Mouse (Mus musculus) myocyte (in vitro differentiated cells): Measurements from ENCODE around the gene Il1rl2. TPM values are rescaled to one million over a fixed set of nuclear protein-coding genes. Genes with fewer than 3 reads are reported as not detected.

Source experiments
- H3K27me3 ChIP-seq: one replicate; pipeline ENCODE4 v1.6.1; 2011; ENCODE audit not compliant: control insufficient read depth, insufficient read depth, insufficient read length
- H3K36me3 ChIP-seq: one replicate; pipeline ENCODE4 v1.6.1; 2011; ENCODE audit not compliant: control insufficient read depth, insufficient read depth
- H3K4me2 ChIP-seq: one replicate; pipeline ENCODE4 v1.6.1; 2011; ENCODE audit warnings: low read depth, control low read depth
- H3K4me3 ChIP-seq: one replicate; pipeline ENCODE4 v1.5.1; 2011; ENCODE audit warnings: mild to moderate bottlenecking, control low read depth, moderate library complexity
- H3K79me2 ChIP-seq: one replicate; pipeline ENCODE4 v1.6.1; 2011; ENCODE audit not compliant: control insufficient read depth, insufficient read depth
- H3ac ChIP-seq: one replicate; pipeline ENCODE4 v1.6.1; 2011; ENCODE audit not compliant: control insufficient read depth, insufficient read length
- CEBPB ChIP-seq: IDR thresholded peaks from 2 replicates; pipeline ENCODE4 v1.6.1; 2011; ENCODE audit warnings: mild to moderate bottlenecking, moderate library complexity; ENCODE audit not compliant: poor library complexity, insufficient read depth, severe bottlenecking
- E2F4 ChIP-seq: IDR thresholded peaks from one replicate; pipeline ENCODE4 v1.6.1; 2011; ENCODE audit warnings: mild to moderate bottlenecking, control low read depth, moderate library complexity; ENCODE audit not compliant: insufficient read depth
- MAX ChIP-seq: IDR thresholded peaks from one replicate; pipeline ENCODE4 v1.6.1; 2011; ENCODE audit warnings: low read depth, mild to moderate bottlenecking, control low read depth
- MYOD1 ChIP-seq, 3 experiments: IDR thresholded peaks; one replicate each; pipeline ENCODE4 v1.6.1; 2011; ENCODE audit warnings: control low read depth in 2 of 3, low read depth in 2 of 3, mild to moderate bottlenecking in 2 of 3, moderate library complexity in 1 of 3; ENCODE audit not compliant: insufficient read length in 2 of 3, control insufficient read depth in 1 of 3
- MYOG ChIP-seq, 3 experiments: IDR thresholded peaks; one replicate each; pipeline ENCODE4 v1.6.1; 2011; ENCODE audit warnings: control low read depth in 2 of 3, low read depth in 2 of 3, mild to moderate bottlenecking in 2 of 3; ENCODE audit not compliant: insufficient read length in 2 of 3, control insufficient read depth in 1 of 3, insufficient read depth in 1 of 3
- POLR2A ChIP-seq: IDR thresholded peaks from one replicate; pipeline ENCODE4 v1.6.1; 2011; ENCODE audit warnings: low read depth, mild to moderate bottlenecking, control low read depth, moderate library complexity; ENCODE audit not compliant: insufficient read length
- POLR2AphosphoS2 ChIP-seq: IDR thresholded peaks from one replicate; pipeline ENCODE4 v1.6.1; 2011; ENCODE audit warnings: low read depth, control low read depth; ENCODE audit not compliant: insufficient read length
- REST ChIP-seq: IDR thresholded peaks from one replicate; pipeline ENCODE4 v1.6.1; 2011; ENCODE audit warnings: mild to moderate bottlenecking, control low read depth, moderate library complexity; ENCODE audit not compliant: insufficient read depth, insufficient read length
- SRF ChIP-seq: IDR thresholded peaks from one replicate; pipeline ENCODE4 v1.6.1; 2011; ENCODE audit warnings: low read depth; ENCODE audit not compliant: control insufficient read depth, insufficient read length
- TCF12 ChIP-seq: IDR thresholded peaks from one replicate; pipeline ENCODE4 v1.6.1; 2011; ENCODE audit warnings: mild to moderate bottlenecking, control low read depth; ENCODE audit not compliant: poor library complexity, insufficient read depth, severe bottlenecking
- TCF3 ChIP-seq: IDR thresholded peaks from one replicate; pipeline ENCODE4 v1.6.1; 2011; ENCODE audit warnings: low read depth, control low read depth; ENCODE audit not compliant: insufficient read length
- USF1 ChIP-seq: IDR thresholded peaks from one replicate; pipeline ENCODE4 v1.6.1; 2011; ENCODE audit warnings: low read depth, mild to moderate bottlenecking, control low read depth, moderate library complexity
- polyA plus RNA-seq: library from polyadenylated mRNA; unstranded; fragments of >200 nt; fragmentation: generic; extraction: Trizol; gene quantifications from one replicate; pipeline ENCODE4 v1.2.1, GENCODE M21; 2012; ENCODE audit warnings: missing spikeins

Gene Il1rl2
- polyA plus RNA-seq, 1 experiment: not detected

GRCm38 (mm10) chr1:40311123-40311522 lies 13.3 kb upstream of the Il1rl2 start:
- Histone ChIP-seq H3K36me3 (peaks cover 19% of the 10 kb centered on the region), H3K27me3 (no peaks in the 10 kb centered on the region), H3K79me2 (no peaks in the 10 kb centered on the region), H3K4me2 (no peak overlapping the region), H3ac (no peak overlapping the region), H3K4me3 (no peak overlapping the region)
- TF ChIP-seq POLR2AphosphoS2 (no peak), SRF (no peak), E2F4 (no peak), MYOD1 (IDR thresholded peaks at IDR 0.05; ENCODE audit: control insufficient read depth in 1 of 3, insufficient read length in 2 of 3, low read depth in 2 of 3) (no peak), MYOG (IDR thresholded peaks at IDR 0.05; ENCODE audit: control insufficient read depth in 1 of 3, insufficient read depth in 1 of 3, insufficient read length in 2 of 3, low read depth in 2 of 3) (no peak), REST (no peak), CEBPB (no peak), TCF12 (no peak), USF1 (no peak), POLR2A (no peak), MAX (no peak), TCF3 (no peak)

- Histone ChIP-seq H3K27me3 (no peaks in the 10 kb centered on the region), H3ac (no peak overlapping the region), H3K4me3 (no peak overlapping the region), H3K79me2 (no peaks in the 10 kb centered on the region), H3K36me3 (peaks cover 19% of the 10 kb centered on the region), H3K4me2 (no peak overlapping the region)
- no peak for TF ChIP-seq MYOD1 (IDR thresholded peaks at IDR 0.05; ENCODE audit: control insufficient read depth in 1 of 3, insufficient read length in 2 of 3, low read depth in 2 of 3)
- TF ChIP-seq MYOG (IDR thresholded peaks at IDR 0.05; ENCODE audit: control insufficient read depth in 1 of 3, insufficient read depth in 1 of 3, insufficient read length in 2 of 3, low read depth in 2 of 3): no peak
- TF ChIP-seq TCF12: no peak
- TF ChIP-seq REST: no peak
- TF ChIP-seq USF1: no peak
- no peak for TF ChIP-seq POLR2AphosphoS2
- TF ChIP-seq MAX: no peak
- no peak for TF ChIP-seq CEBPB
- no peak for TF ChIP-seq POLR2A
- TF ChIP-seq TCF3: no peak
- no peak for TF ChIP-seq E2F4
- no peak for TF ChIP-seq SRF
Observed at GRCm38 (mm10) chr1:40311625-40312024, 12.8 kb upstream of the Il1rl2 start.

GRCm38 (mm10) chr1:40314016-40314415 lies 10.4 kb upstream of the Il1rl2 start:
- Histone ChIP-seq H3K79me2 (no peaks in the 10 kb centered on the region), H3K4me2 (no peak overlapping the region), H3K27me3 (no peaks in the 10 kb centered on the region), H3K4me3 (no peak overlapping the region), H3K36me3 (peaks cover 19% of the 10 kb centered on the region), H3ac (no peak overlapping the region)
- no peak for TF ChIP-seq MYOD1 (IDR thresholded peaks at IDR 0.05; ENCODE audit: control insufficient read depth in 1 of 3, insufficient read length in 2 of 3, low read depth in 2 of 3)
- TF ChIP-seq TCF3: no peak
- TF ChIP-seq TCF12: no peak
- no peak for TF ChIP-seq MYOG (IDR thresholded peaks at IDR 0.05; ENCODE audit: control insufficient read depth in 1 of 3, insufficient read depth in 1 of 3, insufficient read length in 2 of 3, low read depth in 2 of 3)
- TF ChIP-seq E2F4: no peak
- no peak for TF ChIP-seq POLR2A
- no peak for TF ChIP-seq CEBPB
- TF ChIP-seq MAX: no peak
- TF ChIP-seq USF1: no peak
- no peak for TF ChIP-seq SRF
- no peak for TF ChIP-seq REST
- TF ChIP-seq POLR2AphosphoS2: no peak

- no peaks in the 10 kb centered on the region for H3K27me3 ChIP-seq
- H3K4me3 ChIP-seq: no peak overlapping the region
- no peak overlapping the region for H3K4me2 ChIP-seq
- no peak overlapping the region for H3ac ChIP-seq
- TF ChIP-seq MYOG (IDR thresholded peaks at IDR 0.05; ENCODE audit: control insufficient read depth in 1 of 3, insufficient read depth in 1 of 3, insufficient read length in 2 of 3, low read depth in 2 of 3) (no peak), REST (no peak), MYOD1 (IDR thresholded peaks at IDR 0.05; ENCODE audit: control insufficient read depth in 1 of 3, insufficient read length in 2 of 3, low read depth in 2 of 3) (no peak), TCF3 (no peak), SRF (no peak), POLR2AphosphoS2 (no peak), E2F4 (no peak), POLR2A (no peak), USF1 (no peak), MAX (no peak), CEBPB (no peak), TCF12 (no peak)
- no peaks in the 10 kb centered on the region for H3K79me2 ChIP-seq
- H3K36me3 ChIP-seq: peaks cover 9% of the 10 kb centered on the region
Observed at GRCm38 (mm10) chr1:40317657-40318056, 6.8 kb upstream of the Il1rl2 start.
